Mouse (Mus musculus) heart, adult 9 months (tissue): ENCODE results near the gene Tmed3.

Source experiments
- DNase-seq, 2 experiments: peaks; one replicate each; pipeline ENCODE4 v3.0.0; 2022; ENCODE audit warnings: low spot score in 2 of 2

Tmed3 gene

DNA sequence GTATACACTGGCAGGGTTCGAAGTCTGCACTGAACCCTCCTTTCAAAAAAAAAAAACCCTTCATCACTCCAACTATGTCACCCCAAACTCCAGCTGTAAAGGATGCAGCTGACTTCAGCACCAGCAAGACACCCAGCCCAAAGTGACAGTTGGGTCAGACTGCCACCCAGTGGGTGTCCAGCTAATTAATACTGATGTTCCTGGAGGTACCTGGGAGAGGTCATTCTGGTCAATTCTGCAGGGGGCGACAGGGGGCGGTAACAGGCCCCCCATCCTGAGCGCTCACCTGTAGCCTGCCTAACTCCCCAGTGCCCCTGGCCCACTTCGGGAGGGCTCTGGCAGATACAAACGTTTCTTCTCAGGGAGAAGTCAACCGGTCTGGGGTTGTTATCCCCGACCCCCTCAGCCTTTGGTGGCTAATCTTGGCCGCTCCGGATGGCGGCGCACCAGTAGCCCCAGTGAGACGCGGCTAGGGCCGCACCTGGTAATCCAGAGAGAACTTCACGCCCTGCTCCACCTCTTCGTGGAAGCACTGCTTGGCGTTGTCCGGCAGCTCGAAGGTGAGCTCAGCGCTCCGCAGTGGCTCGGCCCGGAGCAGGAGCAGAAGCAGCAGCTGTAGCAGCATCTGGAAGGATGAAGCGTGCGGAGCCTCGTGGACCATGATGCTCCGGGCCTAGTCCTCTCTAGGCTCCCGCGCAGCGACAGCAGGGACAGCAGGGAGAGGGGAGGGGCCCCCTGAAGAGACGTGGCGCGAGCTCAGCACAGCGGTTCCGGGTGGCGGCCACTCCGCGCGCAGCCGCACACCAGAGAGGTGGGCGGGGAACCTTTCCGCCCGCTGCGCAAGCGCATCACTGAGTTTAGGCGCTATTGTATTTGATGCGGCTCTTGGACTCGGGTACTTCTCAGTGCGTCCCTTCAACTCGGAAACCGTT lies at the start of gene Tmed3:
TSS of gene Tmed3 (minus strand) at position 804 of the 932 bp plus-strand sequence.
- peak; percentile 93 to 94 for DNase-seq

- DNase-seq, result no peak
Observed at GRCm38 (mm10) chr9:89740041-89740440, 35.2 kb upstream of the Tmed3 start.

DNA sequence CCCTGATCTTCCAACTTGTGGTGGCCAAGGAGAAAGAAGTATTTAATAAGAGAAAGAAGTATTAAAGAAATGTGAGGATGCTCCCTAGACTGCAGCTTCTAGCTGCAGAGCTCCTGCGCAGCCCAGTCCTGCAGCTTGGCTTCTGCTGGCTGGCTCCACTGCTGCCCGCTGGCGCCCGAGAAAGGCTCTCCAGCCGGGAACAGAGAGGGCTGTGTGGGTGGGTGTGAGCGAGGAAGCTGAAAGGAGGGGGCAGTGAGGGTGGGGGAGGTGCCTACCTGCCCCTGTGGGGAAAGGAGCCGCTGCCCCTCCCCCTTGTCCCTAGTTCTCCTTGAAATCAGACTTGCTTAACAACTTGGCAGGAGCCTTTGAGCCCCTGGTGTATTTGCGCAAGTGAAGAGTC lies 33.4 kb upstream of the Tmed3 start, which contains the start of gene Ankrd34c:
TSS of gene Ankrd34c (minus strand) at position 181 of the 400 bp plus-strand sequence.
- DNase-seq, result no peak

GRCm38 (mm10) chr9:89737888-89738287 lies 33.0 kb upstream of the Tmed3 start:
- no peak for DNase-seq

DNA sequence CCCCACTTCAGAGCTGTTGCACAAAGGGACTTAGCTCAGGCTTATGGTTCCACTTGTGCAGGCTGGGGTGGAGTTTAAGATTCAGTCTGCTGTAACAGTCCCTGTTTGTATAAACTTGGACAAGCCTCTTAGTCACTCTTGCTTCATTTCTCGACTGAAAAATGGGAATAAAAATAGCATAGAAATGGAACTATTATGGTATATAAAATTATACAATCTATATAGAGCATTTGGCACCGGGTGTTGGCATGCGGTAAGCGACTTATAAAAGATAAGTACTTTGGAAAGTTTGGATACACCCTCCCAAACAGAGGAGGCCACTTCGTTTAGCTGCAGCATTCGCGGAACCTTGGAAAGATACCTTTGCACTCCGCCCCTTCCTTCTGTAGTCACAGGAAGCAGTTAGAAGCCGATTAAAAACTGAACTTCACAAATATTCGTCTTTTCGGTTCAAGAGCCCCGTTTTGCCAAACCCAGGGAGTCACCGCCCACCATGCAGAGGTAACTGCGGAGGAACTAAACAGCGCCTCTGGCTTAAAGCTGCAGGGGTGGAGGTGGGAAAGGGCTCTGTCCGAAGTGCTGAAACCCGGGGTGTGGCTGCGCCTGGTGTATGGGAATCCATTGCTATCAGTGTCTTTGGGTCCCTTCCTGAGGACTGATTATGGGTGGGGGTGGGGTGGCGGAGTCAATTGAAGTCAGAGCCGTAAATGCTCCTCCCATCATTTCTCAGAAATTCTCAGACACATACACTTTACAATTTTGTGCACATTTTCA lies 32.3 kb upstream of the Tmed3 start:
- no peak for DNase-seq

GRCm38 (mm10) chr9:89706906-89707305 lies 2.0 kb upstream of the Tmed3 start:
- DNase-seq, result peak in 1 of 2 experiments; percentile 8

GRCm38 (mm10) chr9:89705197-89705533 lies 297 bp upstream of the Tmed3 start:
- no peak for DNase-seq

- DNase-seq, result no peak
Observed at GRCm38 (mm10) chr9:89700910-89701457, 3.9 kb downstream of the Tmed3 start.

- no peak for DNase-seq
Observed at GRCm38 (mm10) chr9:89695143-89695542, 9.7 kb downstream of the Tmed3 start.

GRCm38 (mm10) chr9:89693670-89694069 lies 11.2 kb downstream of the Tmed3 start:
- DNase-seq, result no peak

DNA sequence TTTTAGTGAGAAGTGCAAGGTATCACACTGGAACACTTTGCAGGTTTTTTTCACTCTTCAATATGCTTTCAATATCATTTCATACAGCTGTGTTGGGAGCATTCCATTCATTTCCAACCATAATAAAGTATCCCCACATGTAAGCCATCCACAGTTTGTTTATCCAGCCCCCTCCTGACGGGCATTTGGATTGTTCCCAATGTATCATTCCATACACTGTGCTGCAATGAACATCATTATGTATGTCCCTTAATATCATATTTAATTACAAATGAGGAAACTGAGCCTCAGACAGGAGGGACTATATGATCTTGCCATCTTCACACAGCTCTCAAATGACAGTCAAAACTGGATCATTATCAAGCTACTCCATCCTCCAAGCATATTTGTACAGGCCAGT lies 15.7 kb downstream of the Tmed3 start:
- DNase-seq, result no peak

GRCm38 (mm10) chr9:89687503-89688226 lies 17.2 kb downstream of the Tmed3 start:
- DNase-seq, result no peak

GRCm38 (mm10) chr9:89686262-89686661 lies 18.6 kb downstream of the Tmed3 start:
- no peak for DNase-seq

DNA sequence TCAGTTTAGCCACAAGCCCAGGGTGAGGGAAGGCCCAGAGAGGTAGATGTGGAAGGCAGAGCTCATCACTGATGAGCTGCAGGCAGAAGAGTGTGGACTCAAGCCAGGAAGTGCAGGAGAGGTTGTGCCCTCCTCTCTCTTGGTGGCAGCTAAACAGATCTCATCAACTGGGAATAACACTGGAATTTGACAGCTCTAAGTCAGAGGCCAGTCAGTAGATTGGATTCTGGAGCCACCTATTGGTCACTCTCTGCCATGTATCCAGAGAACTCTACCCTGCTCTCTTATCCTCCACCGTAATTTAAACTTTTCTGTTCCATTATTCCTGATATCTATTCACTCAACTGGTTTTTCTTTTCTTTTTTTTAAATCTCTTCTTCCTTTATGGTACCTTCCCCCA lies 25.9 kb downstream of the Tmed3 start:
- peak in 1 of 2 experiments; percentile 6 for DNase-seq

- peak; percentile 4 to 47 for DNase-seq
Observed at GRCm38 (mm10) chr9:89674014-89674618, 30.8 kb downstream of the Tmed3 start.

GRCm38 (mm10) chr9:89673402-89673801 lies 31.5 kb downstream of the Tmed3 start:
- DNase-seq, result no peak

DNA sequence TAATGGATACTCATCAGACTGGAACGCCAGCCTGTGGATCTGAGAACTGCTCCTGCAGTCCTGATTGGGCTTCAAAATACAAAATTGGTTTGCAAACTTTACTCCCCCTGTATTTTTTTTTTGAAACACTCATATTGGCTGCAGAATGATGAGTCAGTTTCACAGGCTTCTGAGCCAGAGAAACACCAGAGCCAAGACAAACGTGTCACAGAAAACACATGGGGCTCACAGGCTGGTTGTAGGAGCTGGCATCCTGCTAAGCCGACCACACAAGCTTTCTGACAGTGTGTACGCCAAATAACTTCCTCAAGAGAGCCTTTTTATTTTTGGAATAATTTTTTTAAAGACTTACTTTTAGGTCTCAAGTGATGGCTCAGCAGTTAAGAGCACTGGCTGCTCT lies 35.0 kb downstream of the Tmed3 start:
- no peak for DNase-seq

- DNase-seq, result no peak
Observed at GRCm38 (mm10) chr9:89667306-89667942, 37.4 kb downstream of the Tmed3 start.

- DNase-seq, result no peak
Observed at GRCm38 (mm10) chr9:89650913-89651312, 54.0 kb downstream of the Tmed3 start.
